Mouse (Mus musculus) intestine, embryonic 16.5 days (tissue): ENCODE measurements around the gene Nek2. TPM values are rescaled to one million over a fixed set of nuclear protein-coding genes. Genes with fewer than 3 reads are reported as not detected.

Source experiments
- ATAC-seq: fragments of 200-750 bp; cut with Nextera tagmentation; 2 replicates; pipeline ENCODE4 v1.8.0; 2017; ENCODE audit warnings: moderate TSS enrichment, moderate library complexity
- H3K27ac ChIP-seq: fragments of 300-500 bp; sonication (generic); 2 replicates; pipeline ENCODE4 v1.5.1; 2014; ENCODE audit warnings: mild to moderate bottlenecking, low read length
- H3K27me3 ChIP-seq: fragments of 300-500 bp; sonication (generic); replicated peaks from 2 replicates; pipeline ENCODE4 v1.6.1; 2014; ENCODE audit warnings: low read length, control low read depth, mixed read lengths; ENCODE audit not compliant: control insufficient read depth, insufficient read depth
- H3K36me3 ChIP-seq: fragments of 300-500 bp; sonication (generic); 2 replicates; pipeline ENCODE4 v1.6.1; 2014; ENCODE audit warnings: low read length, control low read depth; ENCODE audit not compliant: control insufficient read depth, insufficient read depth
- H3K4me1 ChIP-seq: fragments of 300-500 bp; sonication (generic); 2 replicates; pipeline ENCODE4 v1.6.1; 2014; ENCODE audit warnings: low read length, control low read depth, mixed read lengths; ENCODE audit not compliant: control insufficient read depth, insufficient read depth
- H3K4me2 ChIP-seq: fragments of 300-500 bp; sonication (generic); 2 replicates; pipeline ENCODE4 v1.6.1; 2014; ENCODE audit warnings: low read depth, low read length, control low read depth
- H3K4me3 ChIP-seq: fragments of 300-500 bp; sonication (generic); 2 replicates; pipeline ENCODE4 v1.5.1; 2014; ENCODE audit warnings: mild to moderate bottlenecking, low read length
- H3K9ac ChIP-seq: fragments of 300-500 bp; sonication (generic); 2 replicates; pipeline ENCODE4 v1.6.1; 2014; ENCODE audit warnings: low read depth, low read length
- H3K9me3 ChIP-seq: fragments of 300-500 bp; sonication (generic); 2 replicates; pipeline ENCODE4 v1.6.1; 2016; ENCODE audit warnings: low read length, control low read depth; ENCODE audit not compliant: control insufficient read depth
- WGBS: fragments of 180-500 bp; shearing (Covaris S2); extraction: QIAGEN DNeasy Blood & Tissue Kit; methylation state at CpG from one replicate; pipeline ENCODE4 v1.1.7; 2014; 5-methylcytosine and 5-hydroxymethylcytosine counted together
- polyA plus RNA-seq: library from polyadenylated mRNA; unstranded; fragments of >200 nt; fragmentation: Nextera tagmentation; extraction: Ambion mirVana; gene quantifications from 2 replicates; pipeline ENCODE4 v1.2.1, GENCODE M21; 2015

The Nek2 gene
- polyA plus RNA-seq, 1 experiment from 2014 or later = 44.1 TPM

DNA sequence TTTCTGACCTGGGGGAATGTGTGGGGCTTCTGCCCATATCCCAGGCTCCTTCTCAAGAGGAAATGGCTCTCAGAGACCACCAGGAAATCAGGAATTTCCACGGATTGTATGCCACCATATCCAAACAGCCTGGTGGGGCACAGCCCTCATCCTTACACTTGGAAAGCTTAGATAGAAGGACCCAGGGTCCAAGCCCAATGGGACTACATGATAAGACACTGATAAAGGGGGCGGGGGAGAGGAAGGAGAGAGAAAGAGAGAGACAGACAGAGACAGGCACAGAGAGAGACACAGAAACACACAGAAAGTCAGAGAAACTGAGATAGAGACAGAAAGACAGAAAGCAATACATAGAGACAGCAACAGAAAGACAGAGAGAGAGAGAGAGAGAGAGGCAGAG lies 60.4 kb downstream of the Nek2 start:
- ATAC-seq = no peak
- Histone ChIP-seq H3K27ac (no peak overlapping the region), H3K9ac (no peak overlapping the region), H3K4me2 (no peak overlapping the region), H3K27me3 (no peaks in the 10 kb centered on the region), H3K4me1 (0 out of 2 replicates have a peak, but pooled peaks cover 4% of the 10 kb centered on the region), H3K9me3 (no peaks in the 10 kb centered on the region), H3K36me3 (no peaks in the 10 kb centered on the region), H3K4me3 (no peak overlapping the region)
- 57% methylated on average over 2 of the region's 2 CpGs for WGBS

Other genes starting within 250 kb of the Nek2 start
- 27.0 and 30.8 TPM in 2 replicates for gene Dtl, start 245.9 kb upstream of the Nek2 start, polyA plus RNA-seq
- gene Ints7, start 245.8 kb upstream of the Nek2 start, polyA plus RNA-seq = 35.6 and 35.7 TPM in 2 replicates
- 10.4 and 11.2 TPM in 2 replicates for gene Lpgat1, start 103.6 kb upstream of the Nek2 start, polyA plus RNA-seq
- 1.8 TPM in 2 replicates for gene Slc30a1, start 85.3 kb downstream of the Nek2 start, polyA plus RNA-seq
- 0.31 and 0.42 TPM in 2 replicates for gene Rd3, start 155.9 kb downstream of the Nek2 start, polyA plus RNA-seq